Mouse (Mus musculus) kidney, adult 8-10 months (tissue): ENCODE measurements around the gene Slc44a1.

Experiments
- DNase-seq, 2 experiments: peaks; one replicate each; pipeline ENCODE4 v3.0.0; 2022

Gene Slc44a1

DNA sequence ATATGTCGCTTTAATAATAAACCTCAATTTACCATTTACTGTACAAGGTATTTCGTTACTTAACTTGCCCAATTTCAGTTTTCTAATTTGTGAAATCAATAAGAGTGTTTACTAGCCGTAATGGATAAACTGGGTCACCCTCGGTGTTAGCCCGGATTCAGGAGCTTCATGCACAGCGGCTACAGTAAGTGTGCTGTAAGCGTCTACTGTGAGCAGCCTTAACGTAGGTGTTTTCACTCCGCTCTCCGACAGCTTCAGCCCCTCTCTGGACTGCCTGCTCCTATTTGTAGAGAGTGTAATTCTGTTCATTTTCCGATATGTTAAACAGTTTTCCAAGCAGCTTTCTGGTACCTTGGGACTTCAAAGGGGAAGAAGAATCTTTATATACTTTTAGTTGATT is 99.7 kb downstream of the Slc44a1 start:
- no peak for DNase-seq

DNA sequence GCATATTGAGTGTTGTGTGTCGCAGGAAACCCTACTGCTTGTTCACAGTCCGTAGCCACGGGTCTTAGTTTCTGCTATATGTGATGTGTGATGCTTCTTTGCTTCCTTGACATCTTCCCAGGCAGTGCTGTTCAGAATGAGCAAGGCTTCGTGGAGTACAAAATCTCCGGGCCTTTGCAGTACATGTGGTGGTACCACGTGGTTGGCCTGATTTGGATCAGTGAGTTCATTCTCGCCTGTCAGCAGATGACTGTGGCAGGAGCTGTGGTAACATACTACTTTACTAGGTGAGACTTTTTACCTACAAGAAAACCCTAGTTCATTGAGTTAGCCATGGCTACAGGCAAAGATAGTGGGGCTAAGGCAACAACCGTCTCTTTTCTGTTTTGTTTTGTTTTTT is 103.2 kb downstream of the Slc44a1 start:
- peak; percentile 43 to 50 for DNase-seq

DNA sequence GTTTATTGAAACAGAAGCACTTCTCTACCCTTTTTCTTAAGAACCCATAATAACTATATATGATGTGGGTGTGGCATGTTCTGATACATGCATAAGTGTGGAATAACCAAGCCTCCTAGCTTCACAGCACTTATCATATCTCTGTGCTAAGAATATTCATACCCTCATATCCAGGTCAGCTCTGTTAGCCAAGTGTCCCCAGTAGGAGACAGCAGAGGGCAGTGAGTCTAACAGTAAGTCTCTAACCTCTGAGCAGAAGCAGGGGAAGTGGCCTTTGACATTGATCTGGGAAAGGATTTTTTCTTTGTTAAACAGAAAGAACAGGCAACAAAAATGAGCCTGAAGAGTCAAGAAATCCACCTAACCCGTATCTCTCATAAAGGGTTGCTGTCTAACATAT is 104.7 kb downstream of the Slc44a1 start:
- DNase-seq: peak; percentile 14 to 15

DNA sequence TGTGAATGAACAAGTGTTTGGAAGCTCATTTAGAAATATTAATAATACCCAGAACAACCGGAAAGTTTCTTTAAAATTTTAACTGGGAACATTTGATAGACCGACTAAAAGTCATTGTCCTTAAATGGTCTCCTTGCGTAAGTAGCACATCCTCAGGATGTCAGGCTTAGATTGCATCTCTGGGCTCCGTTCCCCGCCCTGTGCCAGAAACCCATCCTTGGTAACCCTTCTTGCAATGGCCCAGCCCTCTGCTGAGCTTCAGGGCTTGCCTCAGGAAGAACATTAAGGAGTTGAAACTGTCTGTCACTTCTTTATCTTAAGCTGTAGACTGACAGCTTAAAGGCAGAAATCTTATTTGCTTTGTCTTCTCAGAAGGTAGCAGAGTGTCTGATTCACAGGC is 107.2 kb downstream of the Slc44a1 start:
- DNase-seq: no peak

DNA sequence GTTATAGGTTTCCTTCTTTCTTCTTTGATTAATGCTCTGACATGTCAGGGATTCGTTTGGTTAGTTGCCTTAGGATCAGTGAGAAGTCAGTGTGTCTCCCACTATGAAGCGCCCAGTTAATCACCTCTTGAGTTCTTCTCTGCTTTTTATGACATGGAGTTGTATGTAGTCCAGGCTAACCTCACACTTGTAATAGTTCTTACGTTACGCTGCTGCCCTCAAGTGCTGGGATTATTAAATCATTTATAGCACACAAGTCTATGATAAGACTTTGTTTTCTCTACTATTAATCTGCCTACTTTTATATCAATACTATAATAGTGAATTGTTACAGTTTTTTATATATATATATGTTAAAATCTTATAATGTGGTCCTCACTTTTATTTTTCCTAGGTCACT is 109.2 kb downstream of the Slc44a1 start:
- DNase-seq: no peak

DNA sequence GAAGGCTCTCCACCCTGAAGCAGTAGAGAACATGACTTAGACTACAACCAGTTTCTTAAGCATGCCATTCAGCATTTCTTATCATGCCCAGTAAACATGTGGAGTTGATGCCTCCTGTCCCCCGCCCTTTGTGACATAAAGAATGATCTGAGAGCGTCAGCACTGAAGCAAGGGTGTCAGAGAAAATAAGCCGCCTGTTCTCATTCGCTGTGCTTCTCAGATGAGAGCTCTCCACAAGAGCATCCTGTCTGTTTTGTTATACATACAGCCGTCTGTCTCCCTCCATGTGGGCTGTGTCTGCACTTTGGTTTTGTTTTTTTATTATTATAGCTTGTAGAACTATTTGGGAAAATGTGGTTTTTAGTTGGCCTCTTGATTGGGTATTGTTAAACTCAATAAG is 124.4 kb downstream of the Slc44a1 start:
- DNase-seq: no peak

DNA sequence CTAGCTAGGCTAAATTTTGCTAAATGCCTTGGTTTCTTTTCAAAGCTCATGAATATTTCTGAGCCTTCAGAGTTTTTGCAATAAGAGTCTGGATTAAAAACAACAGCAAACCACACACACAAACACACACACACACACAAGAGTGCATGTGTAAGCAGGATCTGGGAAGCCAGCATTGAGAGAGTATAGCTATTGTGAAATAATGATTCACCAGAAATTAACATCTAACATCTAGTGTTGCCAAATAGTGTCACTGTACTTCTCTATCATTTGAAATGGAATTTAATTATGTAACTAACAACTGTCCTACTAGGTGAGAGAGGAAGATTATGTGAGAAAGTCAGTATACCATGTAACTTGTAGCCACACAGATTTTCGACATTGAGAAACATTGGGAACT is 126.9 kb downstream of the Slc44a1 start:
- no peak for DNase-seq

DNA sequence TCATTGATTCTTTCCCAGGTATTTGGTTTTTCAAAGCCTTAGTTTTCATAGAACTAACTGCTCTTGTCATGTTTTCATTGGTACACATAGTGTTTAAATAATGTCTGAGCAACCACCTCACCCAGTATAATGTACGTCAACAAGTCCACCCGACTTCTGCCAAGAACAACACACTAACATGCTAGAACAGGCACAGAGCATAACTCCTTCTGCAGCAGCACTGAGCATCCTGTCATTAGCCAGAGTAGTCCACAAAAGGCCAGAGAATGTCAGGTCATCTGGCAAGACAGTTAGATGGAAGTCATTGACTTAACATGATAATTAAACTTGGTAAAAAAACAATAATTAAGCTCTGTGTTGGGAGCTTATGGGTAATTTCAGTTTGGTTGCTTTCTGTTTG is 135.3 kb downstream of the Slc44a1 start:
- no peak for DNase-seq

DNA sequence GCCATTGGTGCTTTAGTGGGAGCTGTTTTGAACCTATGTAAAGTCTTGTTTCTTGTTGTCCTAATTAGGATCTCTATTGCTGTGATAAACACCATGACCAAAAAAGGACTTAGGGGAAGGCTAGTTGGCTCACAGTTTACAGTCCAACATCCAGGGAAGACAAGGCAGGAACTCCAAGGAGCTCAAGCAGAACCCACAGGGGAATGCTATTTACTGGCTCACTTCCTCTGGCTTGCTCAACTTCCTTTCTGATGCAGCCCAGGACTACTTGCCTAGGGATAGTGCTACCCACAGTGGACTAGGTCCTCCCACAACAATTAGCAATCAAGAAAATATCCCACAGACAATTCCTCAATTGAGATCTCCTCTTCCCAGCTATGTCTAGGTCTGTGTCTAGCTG is 147.5 kb downstream of the Slc44a1 start:
- no peak for DNase-seq

DNA sequence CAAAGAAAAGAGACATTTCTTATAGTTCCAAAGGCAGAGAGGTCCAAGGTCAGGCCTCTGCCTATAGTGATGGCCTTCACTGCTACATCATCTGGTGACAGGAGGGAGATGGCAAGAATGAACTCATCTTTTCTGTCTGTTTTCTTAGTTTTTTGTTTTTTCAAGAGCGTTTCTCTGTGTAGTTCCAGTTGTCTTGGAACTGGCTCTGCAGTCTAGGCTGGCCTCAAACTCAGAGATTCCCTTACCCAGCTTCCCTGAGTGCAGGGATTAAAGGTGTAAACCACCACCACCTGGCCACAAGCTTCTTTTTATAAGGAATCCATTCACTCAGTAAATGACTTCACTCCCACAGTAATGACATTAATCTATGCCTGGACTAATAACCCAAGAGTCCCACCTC is 148.7 kb downstream of the Slc44a1 start:
- DNase-seq: no peak

DNA sequence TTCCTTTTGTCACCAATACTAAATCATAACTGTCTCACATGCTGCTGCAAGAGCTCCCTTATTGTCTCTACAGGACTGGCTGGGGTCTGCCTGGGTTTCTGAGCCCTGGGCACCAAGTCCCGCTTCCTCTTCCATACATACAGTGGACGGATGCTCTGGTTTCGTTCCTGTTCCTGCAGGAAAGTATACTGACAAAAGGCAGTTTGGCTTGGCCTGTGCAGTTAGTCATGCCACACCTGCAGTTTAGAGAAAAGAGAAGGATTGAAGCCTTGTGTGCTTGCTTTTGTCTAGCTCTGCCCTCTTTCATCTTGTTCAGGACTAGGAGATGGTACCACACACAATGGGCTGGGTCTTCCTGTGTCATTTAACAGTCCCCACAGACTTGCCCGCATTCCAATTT is 149.3 kb downstream of the Slc44a1 start:
- no peak for DNase-seq

DNA sequence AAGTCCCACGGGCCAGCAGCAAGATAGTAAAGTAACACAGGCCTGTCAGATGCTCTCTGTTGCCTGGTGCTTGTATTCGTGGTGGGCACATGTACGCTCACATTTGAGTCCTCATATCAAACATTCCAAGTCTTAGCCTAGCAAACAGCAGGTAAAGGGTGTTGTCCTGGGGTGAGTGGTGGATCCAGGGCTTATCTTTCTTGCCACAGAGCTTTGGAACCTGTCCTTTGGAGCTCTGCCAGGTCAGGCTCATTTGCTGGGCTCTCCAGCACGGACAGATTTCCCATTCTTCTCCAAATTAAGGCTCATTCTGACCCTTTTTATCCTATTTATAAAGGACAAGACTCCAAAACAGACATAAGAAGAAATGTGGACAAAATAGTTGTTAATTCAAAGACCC is 149.9 kb downstream of the Slc44a1 start:
- no peak for DNase-seq

DNA sequence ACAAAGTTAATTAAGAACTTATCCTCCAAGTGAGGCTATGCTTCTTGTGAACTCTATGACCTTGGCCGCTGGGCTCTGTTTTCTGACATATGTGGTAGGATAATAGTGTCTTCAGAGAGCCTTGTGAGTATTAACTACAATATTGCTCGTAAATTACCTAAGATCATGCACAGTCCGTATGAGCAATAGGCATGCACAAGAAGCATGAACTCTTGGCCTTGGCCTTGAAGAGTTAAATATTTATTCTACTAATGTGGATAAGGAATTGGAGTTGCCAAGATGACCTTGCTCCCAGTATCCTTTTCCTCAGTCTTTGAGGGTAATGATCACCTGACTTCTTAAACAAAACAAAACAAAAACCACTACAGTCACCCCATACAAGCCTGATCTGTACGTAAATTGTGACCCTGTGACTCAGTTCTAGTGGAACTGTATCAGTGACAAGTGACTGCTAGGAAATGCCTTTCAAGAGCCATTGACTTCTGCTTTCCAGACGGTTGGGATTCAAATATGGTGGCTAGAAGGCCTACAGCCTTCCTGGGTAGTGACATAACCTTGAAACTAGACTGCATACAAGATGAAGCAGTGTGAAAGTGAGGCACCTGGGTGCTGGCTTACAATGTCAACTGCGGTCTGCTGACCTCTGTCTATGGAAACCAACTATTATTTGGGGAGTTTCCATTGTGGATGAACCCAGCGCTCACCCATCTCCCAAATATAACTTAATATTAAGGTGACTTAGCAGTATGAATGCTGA is 150.7 kb downstream of the Slc44a1 start:
- no peak for DNase-seq

DNA sequence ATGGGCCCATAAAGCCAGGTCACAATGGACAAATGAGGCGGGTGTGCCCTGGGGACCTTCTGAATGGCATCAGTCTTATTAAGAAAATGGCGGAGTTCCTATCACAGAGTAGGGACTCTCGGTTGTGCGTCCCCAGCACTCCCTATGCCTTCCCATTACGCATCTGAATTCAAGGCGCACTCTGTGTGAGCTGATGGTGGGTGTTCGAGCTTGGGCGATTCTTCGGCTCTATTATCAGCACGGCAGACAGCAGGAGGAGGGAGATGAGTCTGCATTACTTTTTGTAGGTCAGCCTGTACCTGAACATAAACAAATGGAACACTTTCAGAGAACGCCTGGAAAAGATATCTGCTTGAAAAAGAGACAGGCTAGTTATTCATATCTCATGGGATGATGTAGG is 151.3 kb downstream of the Slc44a1 start:
- no peak for DNase-seq

DNA sequence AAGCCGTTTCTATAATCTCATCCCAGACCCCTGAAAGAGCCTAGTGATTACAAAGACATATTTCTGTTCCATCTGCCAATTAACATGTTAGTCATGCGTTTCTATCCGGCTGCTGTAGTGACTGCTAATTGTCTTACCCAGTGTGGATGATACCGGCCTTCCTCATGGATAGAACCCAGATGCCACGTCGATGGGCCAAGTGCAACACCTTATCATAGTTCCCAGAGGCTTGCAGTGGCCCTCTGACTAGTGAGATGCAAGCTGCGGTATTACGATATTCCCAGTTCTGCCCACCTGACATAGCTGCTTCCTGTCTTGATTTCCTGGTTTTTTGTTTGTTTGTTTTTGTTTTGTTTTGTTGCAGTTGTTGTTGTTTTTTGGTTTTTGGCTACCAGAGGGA is 151.7 kb downstream of the Slc44a1 start:
- no peak for DNase-seq

DNA sequence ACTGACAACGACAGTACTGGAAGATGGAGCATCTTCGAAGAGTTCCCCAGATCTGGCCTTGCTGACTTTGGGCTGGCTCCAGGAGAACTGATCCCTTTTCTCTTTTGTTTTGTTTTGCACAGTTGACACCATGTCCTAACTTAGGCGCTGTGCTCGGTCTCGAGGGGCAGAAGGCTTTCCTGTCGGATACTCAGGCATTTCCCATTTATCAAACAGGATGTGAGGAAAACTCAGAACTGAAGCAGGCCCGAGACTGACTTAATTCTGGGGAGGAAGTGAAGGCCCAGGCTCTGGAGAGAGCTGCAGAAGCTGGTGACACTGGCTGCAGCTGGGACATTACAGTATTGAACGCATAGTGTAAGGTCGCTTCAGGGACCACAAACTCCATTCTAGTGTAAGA is 152.2 kb downstream of the Slc44a1 start:
- peak; percentile 54 to 68 for DNase-seq

DNA sequence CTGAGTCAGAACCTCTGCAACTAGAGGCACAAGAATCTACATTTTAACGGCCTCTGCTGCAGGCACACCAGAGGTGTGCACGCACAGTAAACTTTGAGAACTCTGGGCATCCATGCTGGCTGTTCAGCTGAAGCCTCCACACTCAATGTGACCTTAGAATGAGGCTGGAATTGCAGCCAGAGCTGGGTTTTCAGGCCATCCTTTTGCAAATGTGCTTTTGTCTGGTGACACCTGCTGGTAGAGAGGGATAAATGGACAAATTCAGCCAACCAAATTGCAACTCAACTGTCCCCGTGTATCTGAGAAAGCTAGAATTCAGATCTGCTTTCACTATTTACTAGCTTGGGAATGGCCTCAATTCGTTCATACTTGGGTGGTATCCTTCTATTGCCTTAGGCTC is 154.0 kb downstream of the Slc44a1 start:
- DNase-seq: peak; percentile 63 to 66

DNA sequence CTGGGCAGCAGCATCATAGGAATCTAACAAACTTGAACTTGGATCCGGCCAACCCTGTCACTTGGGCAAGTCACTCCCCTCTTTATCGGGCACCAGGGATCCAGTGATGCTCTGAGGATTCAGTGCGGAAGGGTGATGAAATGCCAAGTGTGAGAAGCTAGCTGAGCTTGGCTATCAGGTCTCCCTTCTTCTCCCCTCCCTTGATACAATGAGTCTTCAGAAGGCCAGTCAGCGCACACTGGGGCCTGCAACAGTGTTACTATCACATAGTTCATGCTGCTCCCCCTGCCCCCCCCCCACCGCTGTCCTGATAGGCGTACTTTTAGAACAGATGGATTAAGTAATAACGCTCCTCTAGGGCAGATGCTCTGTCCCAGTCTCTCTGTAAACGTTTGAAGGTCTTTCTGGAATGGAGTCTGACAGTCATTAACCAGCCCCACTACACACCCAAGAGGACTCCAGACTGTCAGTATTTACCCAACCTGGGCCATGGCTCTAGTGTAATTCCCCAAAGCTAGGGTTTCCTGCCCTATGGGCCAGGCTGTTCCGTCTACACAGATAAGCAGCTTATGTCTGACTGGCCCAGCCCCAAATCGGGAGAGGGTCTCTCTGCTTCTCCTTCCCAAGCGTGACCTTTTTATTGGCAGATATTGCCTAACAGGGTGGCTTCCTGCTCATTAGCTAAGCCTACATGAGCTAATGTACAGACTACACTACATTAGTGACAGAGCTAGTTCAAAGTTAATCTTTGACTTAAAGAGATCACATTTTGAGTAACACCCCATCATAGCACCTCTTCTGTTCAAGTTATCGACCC is 155.2 kb downstream of the Slc44a1 start:
- no peak for DNase-seq

DNA sequence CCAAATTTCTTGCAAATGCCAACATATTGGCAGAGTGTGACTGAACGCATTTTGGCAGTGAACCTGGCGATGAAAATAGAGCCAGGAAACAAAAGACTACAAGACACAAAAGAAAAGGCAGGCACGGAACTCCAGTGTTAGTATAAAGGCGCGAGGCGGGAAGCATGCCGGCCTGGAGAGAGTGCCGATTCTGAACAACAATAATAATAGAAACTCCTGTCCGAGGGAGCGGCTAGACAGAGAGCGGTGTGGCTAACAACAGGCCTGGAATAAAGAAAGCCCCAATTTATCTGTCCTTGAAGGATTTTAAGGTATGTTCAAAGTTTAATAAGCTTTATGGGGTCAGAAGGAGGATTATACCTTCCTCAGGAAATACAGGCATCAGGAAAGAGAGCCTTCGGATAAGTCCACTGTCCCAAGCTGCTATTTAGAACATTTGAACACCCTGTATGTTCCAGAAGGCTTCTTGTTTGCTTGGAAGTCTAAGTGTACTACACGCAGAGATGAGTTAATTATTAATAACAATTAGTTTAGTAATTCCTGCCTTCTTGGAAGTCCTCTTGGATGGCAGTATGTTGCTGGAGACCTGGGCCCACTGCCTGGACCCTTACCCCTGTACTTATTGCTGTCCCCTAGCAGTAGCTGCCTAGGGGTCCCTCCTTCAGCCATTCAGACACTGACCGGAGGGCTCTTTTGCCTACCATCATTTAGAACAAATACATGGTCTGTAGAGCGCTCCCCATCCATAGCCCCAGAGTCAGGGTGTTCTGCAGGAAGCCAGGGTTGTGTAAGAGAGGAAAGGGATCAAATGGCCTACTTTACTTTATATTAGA is 156.1 kb downstream of the Slc44a1 start:
- no peak for DNase-seq

DNA sequence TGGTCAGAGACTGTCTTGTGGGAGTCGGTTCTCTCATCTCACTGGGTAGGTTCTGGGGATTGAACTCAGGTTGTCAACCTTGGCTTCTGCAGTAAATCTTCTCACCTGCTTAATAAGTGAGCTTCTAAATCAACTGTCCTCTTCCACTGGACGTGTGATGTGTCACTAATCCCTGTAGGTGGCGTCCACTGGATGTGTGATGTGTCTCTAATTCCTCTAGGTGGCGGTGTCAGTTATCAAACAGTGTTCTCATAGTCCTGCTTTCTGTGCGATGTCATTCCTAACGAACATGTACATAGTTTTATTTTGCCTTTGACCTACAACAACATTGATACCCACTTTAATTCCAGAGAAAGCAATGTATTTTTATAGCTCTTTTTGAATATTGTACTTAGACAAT is 160.2 kb downstream of the Slc44a1 start:
- DNase-seq: no peak

DNA sequence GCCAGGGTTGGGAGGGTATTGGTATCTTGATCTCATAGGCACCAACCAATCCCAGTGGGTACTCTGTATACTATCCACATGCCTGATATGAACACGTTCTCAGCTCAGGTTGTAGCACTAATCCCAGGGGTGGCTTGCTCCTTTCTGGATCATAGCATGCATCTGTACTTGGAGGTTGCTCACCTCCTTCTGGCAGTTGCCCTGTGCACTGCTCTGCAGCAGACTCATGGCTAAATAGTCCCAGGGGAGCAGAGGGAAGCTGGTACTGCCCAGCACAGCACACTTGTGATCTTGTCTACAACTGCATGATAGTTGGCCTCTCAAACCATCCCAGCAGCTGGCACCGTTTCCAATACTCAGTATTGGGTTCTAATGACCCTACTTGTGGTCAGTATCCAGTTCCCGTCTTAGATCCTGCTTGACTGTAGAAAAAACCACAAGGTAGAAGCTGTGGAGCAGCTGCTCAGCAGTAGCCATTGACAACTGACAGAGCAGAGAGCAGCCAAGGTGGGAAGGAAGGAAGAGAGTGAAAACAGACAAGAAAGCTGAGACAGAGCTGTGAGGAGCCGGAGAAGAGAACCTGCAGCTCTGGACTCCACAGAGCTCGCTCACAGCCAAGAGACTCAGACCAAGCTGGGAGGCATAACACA is 174.5 kb downstream of the Slc44a1 start:
- no peak for DNase-seq

DNA sequence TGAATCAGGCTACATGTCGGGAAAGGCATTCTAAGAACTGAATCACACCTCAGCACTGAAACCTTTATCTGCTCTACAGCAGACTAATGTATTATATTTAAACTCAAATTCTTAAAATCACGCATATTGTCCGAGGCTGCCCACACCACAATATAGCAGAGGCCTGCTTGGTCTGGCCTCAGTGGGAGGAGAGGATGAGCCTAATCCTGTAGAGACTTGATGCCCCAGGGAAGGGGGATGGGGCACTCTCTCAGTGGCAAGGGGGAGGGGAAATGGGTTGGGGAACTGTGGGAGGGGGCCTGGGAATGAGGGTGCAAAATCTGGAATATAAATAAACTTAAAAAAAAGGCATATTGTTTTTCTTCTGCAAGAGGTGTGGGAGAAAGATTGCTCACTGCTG is 177.8 kb downstream of the Slc44a1 start:
- DNase-seq: no peak

DNA sequence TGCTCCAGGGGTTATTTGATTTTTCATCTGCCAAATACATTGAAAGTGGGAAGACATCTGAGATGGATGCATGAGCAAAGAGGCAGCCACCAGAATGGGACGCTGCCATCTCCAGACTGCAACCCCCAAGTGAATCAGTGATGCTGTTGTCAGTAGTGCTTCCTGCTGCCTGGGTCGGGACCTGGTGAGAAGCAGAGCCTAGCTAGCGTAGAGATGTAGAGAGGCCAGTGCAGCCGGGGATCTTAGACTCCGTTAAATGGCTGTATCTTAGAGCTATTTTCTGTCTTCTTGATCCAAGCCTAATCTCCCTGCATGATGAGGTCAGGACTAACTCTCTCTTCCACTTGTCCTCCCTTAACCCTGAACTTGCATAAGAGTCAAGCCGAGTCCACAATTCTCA is 179.9 kb downstream of the Slc44a1 start:
- no peak for DNase-seq
